Mouse (Mus musculus) leukemia stem cell, adult 10-12 weeks (primary cell): ENCODE measurements around the gene Banp. TPM values are rescaled to one million over a fixed set of nuclear protein-coding genes. Genes with fewer than 3 reads are reported as not detected.

Experiments
- polyA plus RNA-seq: library from polyadenylated mRNA; stranded (reverse); fragments of >175 nt; gene quantifications from 2 replicates; pipeline ENCODE4 v1.2.3, GENCODE M21; 2012; ENCODE audit warnings: low replicate concordance

The Banp gene
- 39.5 and 42.5 TPM in 2 replicates for polyA plus RNA-seq

DNA sequence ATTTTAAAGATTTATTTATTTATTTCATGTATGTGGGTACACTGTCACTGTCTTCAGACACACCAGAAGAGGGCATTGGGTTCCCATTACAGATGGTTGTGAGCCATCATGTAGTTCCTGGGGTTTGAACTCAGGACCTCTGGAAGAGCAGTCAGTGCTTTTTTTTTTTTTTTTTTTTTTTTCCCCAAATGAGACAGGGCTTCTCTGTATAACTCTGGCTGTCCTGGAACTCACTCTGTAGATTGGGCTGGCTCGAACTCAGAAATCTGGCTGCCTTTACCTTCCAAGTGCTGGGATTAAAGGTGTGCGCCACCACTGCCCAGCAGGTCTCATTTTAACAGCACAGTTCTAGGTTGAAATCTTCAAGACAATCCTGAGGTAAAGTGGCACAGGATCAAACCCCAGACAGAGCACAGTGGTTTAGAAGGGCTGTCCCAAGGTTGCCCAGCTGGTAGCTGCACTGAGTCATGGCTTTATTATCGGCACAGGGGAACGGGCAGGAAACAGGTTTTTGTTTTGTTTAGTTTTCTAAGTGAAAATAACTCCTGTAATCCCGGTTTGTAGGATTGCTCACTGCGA is at the start of gene Banp:
Gene Banp (plus strand): TSS at position 529 of the 579 bp plus-strand sequence.

GRCm38 (mm10) chr8:121907587-121908248 is 41.8 kb upstream of the Banp start, which contains the start of gene Slc7a5:
Gene Slc7a5 (minus strand): TSS chr8:121907694.

DNA sequence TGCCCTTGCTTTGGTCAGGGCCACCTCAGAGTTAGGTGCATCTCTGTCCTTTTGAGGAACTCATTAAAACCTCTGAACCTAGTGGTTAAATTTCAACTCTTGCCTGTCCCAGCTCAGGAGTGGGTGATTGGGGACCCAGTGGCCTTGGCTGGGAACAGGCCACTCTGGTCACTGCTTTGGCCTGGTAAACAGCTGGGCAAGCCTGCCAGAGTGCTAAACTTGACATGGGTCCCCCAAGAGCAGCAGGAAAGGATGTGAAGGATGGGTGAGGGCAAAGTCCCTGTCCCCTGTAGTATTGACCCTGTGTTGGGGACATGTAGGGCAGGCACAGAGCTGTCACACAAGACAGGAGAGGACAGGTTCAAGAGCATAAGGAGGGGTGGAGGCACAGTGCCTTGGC is 4.7 kb upstream of the Banp start, which contains the start of gene Car5a:
Gene Car5a (minus strand): TSS at position 74 of the 400 bp plus-strand sequence.

Other genes with a start within 250 kb of the Banp start
- not detected in 2 replicates for gene Jph3, start 220.1 kb upstream of the Banp start, polyA plus RNA-seq
- gene Klhdc4, start 120.2 kb upstream of the Banp start, polyA plus RNA-seq, result 30.3 and 69.6 TPM in 2 replicates
- 65.5 and 486 TPM in 2 replicates for gene Slc7a5, start 42.1 kb upstream of the Banp start, polyA plus RNA-seq
- not detected in 2 replicates for gene Car5a, start 4.8 kb upstream of the Banp start, polyA plus RNA-seq